Mouse (Mus musculus) small intestine, adult 2 months (tissue): ENCODE data around the gene Klrb1c. TPM values are rescaled to one million over a fixed set of nuclear protein-coding genes. Genes with fewer than 3 reads are reported as not detected.
"Not testable (repeated sequence)": the region's sequence is repeated elsewhere in the genome, so short reads cannot be mapped to it uniquely, and the experiment has no call there.

Source experiments
- H3K27ac ChIP-seq: fragments of 200-500 bp; 2 replicates; pipeline ENCODE4 v1.5.1; 2012; ENCODE audit warnings: low read depth, low read length, control low read depth, inconsistent platforms; ENCODE audit not compliant: insufficient read depth
- H3K27me3 ChIP-seq: fragments of 200-500 bp; 2 replicates; pipeline ENCODE4 v1.6.1; 2012; ENCODE audit warnings: mild to moderate bottlenecking, moderate library complexity, low read length, inconsistent platforms; ENCODE audit not compliant: control insufficient read depth, insufficient read depth
- H3K36me3 ChIP-seq: fragments of 200-500 bp; 2 replicates; pipeline ENCODE4 v1.6.1; 2012; ENCODE audit warnings: mild to moderate bottlenecking, low read length, control low read depth, inconsistent platforms; ENCODE audit not compliant: control insufficient read depth, insufficient read depth
- H3K4me1 ChIP-seq: fragments of 200-500 bp; 2 replicates; pipeline ENCODE4 v1.6.1; 2012; ENCODE audit warnings: low read length, inconsistent platforms, mixed read lengths; ENCODE audit not compliant: control insufficient read depth, insufficient read depth, insufficient read length
- H3K4me3 ChIP-seq: fragments of 200-500 bp; 2 replicates; pipeline ENCODE4 v1.5.1; 2012; ENCODE audit warnings: low read depth, mild to moderate bottlenecking, control low read depth, inconsistent platforms, low read length, moderate library complexity
- CTCF ChIP-seq: fragments of 200-500 bp; IDR thresholded peaks from 2 replicates; pipeline ENCODE4 v1.5.1; 2012; ENCODE audit warnings: low read depth, mild to moderate bottlenecking, control low read depth, inconsistent platforms, low read length, moderate library complexity, mixed read lengths; ENCODE audit not compliant: insufficient replicate concordance, insufficient read length; ENCODE audit errors: extremely low read depth
- POLR2A ChIP-seq: fragments of 200-500 bp; IDR thresholded peaks from 2 replicates; pipeline ENCODE4 v1.6.1; 2012; ENCODE audit warnings: low read depth, mild to moderate bottlenecking, control low read depth, inconsistent platforms, low read length, moderate library complexity
- WGBS: fragments of 180-500 bp; shearing (Covaris S2); methylation state at CpG from one replicate; pipeline ENCODE4 v1.1.7; 2018; 5-methylcytosine and 5-hydroxymethylcytosine counted together
- polyA plus RNA-seq: library from polyadenylated mRNA; depleted of rRNA; stranded (reverse); fragments of >200 nt; gene quantifications from 2 replicates; pipeline ENCODE4 v1.2.3, GENCODE M21; 2012

The Klrb1c gene
- polyA plus RNA-seq, 1 experiment = not detected

- TF ChIP-seq CTCF = no peak
- no peak for TF ChIP-seq POLR2A
- Histone ChIP-seq H3K4me1 (peaks cover 7% of the 10 kb centered on the region), H3K27ac (no peak overlapping the region), H3K36me3 (no peaks in the 10 kb centered on the region), H3K4me3 (peak overlapping the region; percentile 61), H3K27me3 (no peaks in the 10 kb centered on the region)
- 10% methylated on average over 10 of the region's 10 CpGs for WGBS
Observed at GRCm38 (mm10) chr6:128802557-128802956, 13.5 kb upstream of the Klrb1c start.

- not testable (repeated sequence) for H3K4me3 ChIP-seq, H3K36me3 ChIP-seq, H3K27me3 ChIP-seq, H3K4me1 ChIP-seq, H3K27ac ChIP-seq
- 89% methylated on average over 5 of the region's 5 CpGs for WGBS
Observed at GRCm38 (mm10) chr6:128800696-128801095, 11.7 kb upstream of the Klrb1c start.

- Histone ChIP-seq H3K4me1 (peaks cover 7% of the 10 kb centered on the region), H3K4me3 (peak overlapping the region; percentile 74), H3K27ac (no peak overlapping the region), H3K27me3 (no peaks in the 10 kb centered on the region), H3K36me3 (no peaks in the 10 kb centered on the region)
- TF ChIP-seq POLR2A = no peak
- no peak for TF ChIP-seq CTCF
- WGBS = 13% methylated on average over 7 of the region's 7 CpGs
Observed at GRCm38 (mm10) chr6:128799896-128800270, 10.9 kb upstream of the Klrb1c start.

GRCm38 (mm10) chr6:128799144-128799895 is 10.3 kb upstream of the Klrb1c start:
- TF ChIP-seq CTCF = peak; percentile 77
- Histone ChIP-seq H3K27ac (peak overlapping the region; percentile 80), H3K4me3 (peak overlapping the region; percentile 74)
- H3K4me1 ChIP-seq, H3K36me3 ChIP-seq, H3K27me3 ChIP-seq: not testable (repeated sequence)
- WGBS = under 1% methylated on average over 49 of the region's 49 CpGs

- not testable (repeated sequence) for H3K27me3 ChIP-seq, H3K4me1 ChIP-seq, H3K36me3 ChIP-seq
- Histone ChIP-seq H3K27ac (peak overlapping the region; percentile 80), H3K4me3 (peak overlapping the region; percentile 74)
- WGBS = under 1% methylated on average over 20 of the region's 20 CpGs
Observed at GRCm38 (mm10) chr6:128798772-128799143, 9.7 kb upstream of the Klrb1c start.

GRCm38 (mm10) chr6:128797936-128798771 is 9.1 kb upstream of the Klrb1c start:
- WGBS = 29% methylated on average over 15 of the region's 15 CpGs
- Histone ChIP-seq H3K4me1 (peaks cover 7% of the 10 kb centered on the region), H3K27me3 (no peaks in the 10 kb centered on the region), H3K4me3 (peak overlapping the region; percentile 33), H3K27ac (no peak overlapping the region), H3K36me3 (no peaks in the 10 kb centered on the region)
- TF ChIP-seq POLR2A = no peak
- TF ChIP-seq CTCF = no peak

- Histone ChIP-seq H3K36me3 (no peaks in the 10 kb centered on the region), H3K4me3 (no peak overlapping the region), H3K27me3 (no peaks in the 10 kb centered on the region), H3K27ac (no peak overlapping the region), H3K4me1 (peaks cover 4% of the 10 kb centered on the region)
- 79% methylated on average over 12 of the region's 12 CpGs for WGBS
- TF ChIP-seq CTCF (no peak), POLR2A (no peak)
Observed at GRCm38 (mm10) chr6:128797185-128797905, 8.3 kb upstream of the Klrb1c start.
